Mouse (Mus musculus): ENCODE measurements around the gene Zmiz1.

The Zmiz1 gene

DNA sequence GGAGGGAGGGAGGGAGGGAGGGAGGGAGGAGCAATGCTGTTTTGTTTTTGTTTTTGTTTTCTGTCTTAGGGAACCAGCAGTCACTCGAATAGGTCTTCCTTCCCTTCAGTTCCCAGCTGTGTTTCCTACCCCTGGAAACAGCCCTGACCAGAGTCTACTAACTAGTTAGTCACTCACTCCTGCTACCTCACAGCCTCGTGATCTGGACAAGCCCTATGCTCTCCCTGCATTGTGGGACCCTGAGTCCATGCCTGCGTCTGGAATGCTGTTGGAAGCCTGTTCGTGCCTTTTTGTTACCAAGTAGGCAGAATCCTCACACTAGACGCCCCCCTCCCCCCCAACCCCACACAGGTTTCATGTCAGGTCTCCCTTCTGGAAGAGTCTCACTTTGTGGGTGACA lies 15.0 kb downstream of the Zmiz1 start:
- DNase-seq = no peak

DNA sequence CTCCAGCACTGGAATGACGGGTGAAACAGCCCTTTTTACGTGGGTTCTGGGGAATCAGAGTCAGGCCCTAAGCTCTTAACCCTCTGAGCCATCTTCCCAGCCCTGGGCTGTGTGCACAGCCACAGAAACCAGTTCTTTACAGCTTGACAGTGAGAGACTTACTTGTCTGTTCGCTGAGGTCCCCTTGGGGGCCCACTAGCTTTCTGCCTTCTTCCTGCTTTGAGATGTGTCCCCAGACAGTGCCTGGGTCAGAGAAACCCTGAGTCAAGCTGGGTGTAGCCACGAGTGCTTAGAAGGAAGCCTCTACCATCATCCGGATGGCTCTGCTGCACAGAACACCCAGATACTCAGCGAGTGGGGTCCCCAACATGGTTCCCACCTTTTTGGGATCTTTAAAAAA lies 15.7 kb downstream of the Zmiz1 start:
- peak; percentile 44 to 47 for DNase-seq

DNA sequence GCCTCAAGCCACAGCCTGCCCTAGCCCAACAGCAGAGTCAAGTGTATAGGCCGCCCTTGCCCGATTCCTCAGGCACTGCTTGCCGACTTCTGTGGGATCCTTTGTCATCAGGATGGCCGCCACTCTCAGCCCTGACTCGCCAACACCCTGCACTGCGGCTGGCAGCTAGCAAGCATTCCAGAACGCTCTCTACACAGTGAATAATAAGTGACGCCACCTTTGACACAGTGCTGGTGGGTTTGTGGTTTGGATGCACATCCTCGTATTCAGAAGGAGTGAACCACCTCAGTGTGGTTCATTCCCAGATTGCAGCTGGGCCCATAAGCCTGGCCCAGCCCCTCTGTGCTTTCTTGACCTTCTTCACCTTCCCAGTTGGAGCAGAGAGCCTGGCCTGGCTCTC lies 17.1 kb downstream of the Zmiz1 start:
- no peak for DNase-seq

DNA sequence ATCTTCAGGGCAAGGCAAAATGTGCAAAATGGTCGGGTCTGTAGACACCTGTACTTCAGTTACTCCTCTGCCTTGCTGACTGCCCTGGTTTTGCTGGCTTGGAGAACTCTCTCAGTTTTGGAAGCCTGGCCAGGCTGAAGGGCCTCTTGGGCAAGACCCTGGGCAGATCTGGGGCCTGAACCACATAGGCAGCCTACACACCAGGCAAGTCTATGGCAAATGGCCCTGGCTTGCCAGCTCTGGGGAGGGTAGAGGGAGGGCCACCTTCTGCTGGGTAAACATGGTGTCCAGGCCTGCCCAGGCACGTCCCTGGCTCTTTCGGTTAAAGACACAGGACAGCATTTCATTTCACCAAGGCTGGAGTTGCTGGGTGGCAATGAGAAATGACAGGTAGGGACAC lies 17.5 kb downstream of the Zmiz1 start:
- no peak for DNase-seq

DNA sequence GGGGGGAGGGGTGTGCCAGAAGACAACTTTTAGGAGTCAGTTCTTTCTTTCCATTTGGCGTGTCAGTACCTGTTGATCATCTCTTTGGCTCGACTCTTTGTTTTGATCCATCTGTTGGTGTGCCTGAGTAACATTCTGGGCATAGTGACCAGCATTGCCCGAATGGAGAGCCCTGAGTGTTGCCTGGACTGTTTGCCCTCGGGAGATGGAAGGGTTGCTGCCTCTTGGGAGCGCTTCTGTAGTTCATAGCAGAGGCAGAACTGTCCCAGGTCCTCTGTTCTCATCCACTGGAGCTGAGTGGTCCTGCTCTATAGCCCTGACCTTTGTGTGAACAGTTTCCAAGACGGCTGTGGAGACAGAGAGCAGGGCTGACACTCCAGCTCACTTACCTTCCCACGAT lies 18.3 kb downstream of the Zmiz1 start:
- no peak for DNase-seq

DNA sequence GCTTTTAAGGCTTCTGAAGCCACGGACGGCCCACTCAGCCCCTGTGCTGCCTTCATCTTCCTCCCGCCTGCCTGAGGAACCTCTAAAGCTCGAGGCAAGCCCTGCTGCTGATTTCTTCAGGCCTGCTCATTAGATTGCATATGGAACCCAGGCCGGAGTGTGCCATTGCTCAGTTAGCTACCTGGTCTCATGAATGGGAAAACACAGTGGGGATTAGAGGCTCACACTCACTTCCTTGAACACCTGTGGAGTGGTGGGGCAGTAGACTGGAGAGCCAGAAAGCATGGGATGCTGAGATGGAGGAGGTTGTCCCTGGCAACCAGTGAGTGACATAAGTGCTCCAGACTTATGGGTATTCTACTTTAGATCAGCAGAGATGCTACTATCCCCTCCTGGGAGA lies 19.3 kb downstream of the Zmiz1 start:
- DNase-seq = no peak

DNA sequence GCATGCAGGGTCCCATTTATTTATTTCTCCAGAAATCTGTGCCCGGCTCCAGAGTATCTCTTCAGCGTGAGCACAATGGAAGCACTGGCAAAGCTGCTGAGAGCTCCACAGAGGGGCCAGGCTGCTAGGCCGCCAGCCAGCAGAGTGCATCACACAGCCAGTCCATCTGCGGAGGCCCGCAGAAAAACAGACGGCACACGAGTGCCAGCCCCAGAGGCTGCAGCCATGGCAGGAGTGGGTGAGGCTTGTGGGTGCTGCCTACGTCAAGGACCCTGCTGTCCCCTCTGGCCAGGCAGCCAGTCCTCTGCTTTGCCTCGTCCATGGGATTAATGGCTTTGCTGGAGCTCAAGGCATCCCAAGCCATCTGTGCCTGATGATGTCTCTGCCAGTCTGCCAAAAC lies 19.8 kb downstream of the Zmiz1 start:
- DNase-seq = no peak

DNA sequence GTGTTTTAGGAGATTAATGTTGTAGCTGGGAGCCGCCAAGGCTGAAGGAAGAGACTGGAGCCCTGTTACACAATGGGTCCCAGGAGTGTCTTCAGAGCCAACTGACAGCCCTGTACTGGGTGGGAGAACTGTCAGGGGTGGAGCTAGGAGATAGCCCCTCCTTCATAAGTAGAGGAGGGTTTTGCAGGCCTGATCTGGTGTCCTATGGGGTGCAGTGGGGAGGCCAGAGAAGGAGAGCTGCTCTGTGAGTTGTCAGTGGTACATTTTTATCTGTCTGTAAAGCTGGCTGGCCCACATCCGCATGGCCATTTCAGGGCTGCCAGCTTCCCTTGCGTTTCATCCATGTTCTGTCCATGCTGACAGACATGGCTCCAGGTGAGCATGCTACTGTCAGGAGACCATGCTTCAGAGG lies 20.9 kb downstream of the Zmiz1 start:
- no peak for DNase-seq

DNA sequence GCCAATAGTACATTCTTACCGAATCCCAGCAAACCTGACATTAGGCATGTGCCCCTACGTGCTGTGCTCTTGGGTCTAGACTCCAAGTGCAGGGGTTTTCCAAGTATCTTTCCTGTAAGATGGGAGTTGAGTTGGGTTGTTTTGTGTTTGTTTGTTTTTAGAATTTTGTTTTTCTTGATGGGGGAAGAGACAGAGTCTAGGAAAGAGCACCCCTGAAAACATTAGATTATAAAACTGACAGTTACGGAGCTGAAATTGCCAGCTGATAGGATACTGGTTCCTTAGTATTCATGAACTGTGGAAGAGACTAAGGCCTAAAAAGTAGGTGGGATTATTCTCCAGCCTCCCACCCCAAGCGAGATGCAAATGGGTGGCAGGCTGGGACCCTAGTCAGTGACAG lies 21.5 kb downstream of the Zmiz1 start:
- no peak for DNase-seq

DNA sequence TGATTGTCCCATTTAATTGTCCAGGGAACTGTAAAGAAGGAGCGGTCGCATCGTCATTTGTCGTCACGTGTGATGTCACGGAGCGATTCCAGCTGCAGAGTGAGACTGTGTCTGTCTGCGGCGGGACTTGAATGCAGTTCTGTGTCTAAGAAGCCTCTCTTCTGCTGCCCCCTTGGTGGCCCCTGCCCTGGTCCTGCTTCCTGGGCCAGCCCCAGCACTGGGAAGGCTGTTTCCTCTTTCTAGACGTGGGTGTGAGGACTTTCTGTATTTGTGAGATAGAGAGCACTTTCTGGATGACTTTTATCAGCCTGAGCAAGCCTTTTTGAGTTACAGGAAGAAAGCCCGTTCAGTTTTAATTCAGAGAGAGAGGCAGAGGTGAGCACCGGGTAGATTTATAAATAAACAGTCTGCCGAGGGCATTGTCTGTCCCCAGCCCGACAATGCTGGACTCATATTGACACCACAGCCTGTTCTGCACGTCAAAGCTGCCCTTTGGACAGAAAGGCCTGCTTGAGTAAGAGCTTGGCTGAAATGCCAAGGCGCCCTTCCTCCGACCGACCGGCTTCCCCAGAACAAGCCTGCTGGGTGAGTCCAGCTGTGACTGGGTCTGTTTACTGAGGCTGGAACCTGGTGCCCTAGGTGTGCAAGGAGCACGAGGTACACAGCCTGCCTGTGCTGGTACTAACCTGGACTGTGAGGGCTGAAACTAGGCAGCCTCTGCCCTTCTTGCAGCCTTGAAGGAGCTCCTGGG lies 22.1 kb downstream of the Zmiz1 start:
- peak; percentile 38 to 46 for DNase-seq

DNA sequence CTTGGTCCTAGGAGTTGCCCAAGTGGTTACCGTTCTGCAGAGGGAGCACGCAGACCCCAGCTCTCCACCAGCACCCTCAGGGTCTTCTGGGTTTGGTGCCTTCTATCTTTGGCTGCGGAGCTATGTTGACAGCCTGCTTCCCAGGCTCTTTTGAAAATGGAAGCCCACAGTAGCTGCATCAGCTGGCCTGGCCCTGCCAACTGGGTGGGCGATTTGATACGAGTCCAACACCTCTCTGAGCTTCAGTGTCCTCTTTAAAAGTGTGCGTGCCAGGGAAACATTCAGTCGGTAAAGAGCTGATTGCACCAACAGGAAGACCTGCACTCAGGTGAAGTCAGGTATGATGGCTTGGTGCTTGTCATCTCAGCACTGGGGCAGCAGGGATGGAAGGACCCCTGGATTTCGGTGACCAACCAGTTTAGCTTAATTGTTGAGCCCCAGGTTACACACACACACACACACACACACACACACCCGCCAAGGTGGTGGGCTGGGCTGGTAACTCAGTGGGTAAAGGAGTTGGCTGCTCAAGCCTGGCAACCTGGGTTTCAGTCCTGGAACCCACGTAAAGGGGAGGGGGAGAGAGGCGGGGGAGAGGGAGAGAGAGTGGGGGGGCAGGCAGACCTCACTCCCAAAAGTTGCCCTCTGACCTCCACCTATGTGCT lies 22.8 kb downstream of the Zmiz1 start:
- no peak for DNase-seq

DNA sequence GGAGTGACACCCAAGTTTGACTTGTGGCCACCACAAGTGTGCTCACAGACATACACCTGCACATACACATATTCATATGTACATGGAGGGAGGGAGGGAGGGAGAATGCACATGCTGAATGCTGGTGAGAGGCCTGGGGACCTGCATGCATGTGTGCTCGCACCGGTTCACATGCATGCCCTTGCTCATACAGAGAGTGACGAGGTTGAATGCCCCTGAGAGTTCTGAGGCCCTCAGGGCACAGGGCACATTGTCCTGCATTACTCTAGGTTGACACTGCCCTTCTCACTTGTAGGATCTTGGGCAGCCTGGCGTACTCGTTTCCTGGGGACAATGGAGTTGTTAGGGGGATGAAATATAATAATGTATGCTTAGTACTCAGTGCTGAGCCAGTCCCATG lies 23.4 kb downstream of the Zmiz1 start:
- no peak for DNase-seq

DNA sequence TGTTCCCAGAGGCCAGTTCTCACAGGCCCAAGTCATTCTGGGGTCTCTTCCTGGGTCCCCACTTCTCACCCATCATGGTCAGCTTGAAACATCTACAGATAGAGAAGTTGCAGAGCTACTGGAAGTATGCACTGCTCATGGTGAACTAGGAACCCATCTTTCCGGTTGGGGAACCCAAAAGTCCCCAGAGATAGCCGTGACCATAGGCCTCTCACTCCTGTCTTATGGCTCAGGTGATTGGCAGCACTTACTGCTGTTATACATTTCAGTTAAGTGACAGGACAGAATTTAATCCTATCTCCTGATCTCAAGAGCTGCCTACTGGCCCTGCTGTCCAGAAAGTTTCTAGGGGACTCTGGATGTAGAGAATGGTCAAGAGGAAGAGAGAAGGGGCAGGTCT lies 24.3 kb downstream of the Zmiz1 start:
- peak; percentile 38 to 49 for DNase-seq

DNA sequence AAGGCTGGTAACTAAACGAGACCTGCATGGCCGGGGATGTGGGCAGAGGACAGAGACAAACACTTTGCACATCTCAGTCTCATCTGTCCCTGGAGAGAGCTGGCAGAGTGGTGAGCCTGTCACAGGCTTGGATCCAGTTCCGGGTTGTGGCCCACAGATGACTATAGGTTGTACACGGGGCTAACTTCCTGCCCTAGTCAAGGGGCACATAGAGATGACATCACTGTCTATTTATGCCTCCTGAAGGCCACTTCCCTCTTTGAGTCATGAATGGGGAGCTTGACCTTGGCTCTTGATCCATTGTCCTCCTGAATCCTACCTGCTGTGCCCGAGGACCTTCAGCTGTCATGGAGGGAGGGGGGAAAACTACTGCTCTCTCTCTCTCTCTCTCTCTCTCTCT lies 25.1 kb downstream of the Zmiz1 start:
- DNase-seq = peak; percentile 66 to 74

DNA sequence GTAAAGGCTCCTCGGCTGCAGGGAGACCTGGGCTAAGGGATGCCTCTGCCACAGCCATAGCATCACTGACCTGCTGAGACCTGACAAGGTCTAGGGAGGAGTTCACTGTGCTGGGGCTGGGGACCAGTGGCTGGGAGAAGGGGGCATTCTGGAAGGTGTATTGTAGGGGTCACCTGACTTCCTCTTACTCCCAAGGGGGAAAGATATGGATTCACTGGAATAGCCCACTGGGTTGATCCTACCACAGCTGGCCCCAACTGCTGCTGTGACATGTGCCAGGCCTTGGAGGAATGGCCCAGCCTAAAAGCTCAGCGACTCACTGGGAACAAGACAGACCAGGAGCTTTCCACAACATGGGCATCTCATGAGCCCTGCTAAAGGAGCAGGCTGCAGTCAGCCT lies 27.2 kb downstream of the Zmiz1 start:
- no peak for DNase-seq

DNA sequence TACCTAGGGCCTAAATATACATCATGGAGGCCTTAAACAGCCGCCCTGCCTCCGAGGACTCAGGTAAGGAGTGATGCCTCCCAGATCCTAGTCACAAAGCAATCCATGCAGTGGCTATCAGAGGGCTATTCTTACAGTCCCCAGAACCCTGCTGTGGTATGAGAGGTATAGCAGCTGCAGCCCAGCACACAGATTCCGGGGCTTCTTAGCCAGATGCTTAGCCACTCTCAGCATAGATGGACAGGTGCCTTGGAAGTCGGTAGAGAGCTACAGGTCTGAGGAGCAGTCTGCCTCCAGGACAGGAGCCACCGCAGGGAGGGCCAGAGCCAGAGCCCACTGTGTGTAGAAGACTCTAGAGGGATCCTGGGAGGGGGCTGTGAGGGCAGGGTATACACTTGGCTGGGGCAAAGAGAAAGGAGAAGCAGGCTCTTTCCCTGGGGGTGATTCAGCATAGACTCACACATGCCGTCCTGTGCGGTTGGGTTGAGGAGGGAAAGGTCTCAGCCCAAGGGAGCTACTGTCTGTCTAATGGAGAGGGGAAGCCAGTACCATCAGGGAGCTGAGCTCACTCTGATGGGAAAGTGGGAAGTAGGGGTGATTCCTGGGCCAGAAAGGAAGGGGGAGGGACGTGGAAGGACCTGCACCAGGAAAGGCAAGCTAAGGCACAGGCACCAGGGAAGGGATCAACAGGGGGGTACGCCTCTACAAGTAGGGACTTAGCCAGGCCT lies 27.9 kb downstream of the Zmiz1 start:
- DNase-seq = peak; percentile 23 to 34

DNA sequence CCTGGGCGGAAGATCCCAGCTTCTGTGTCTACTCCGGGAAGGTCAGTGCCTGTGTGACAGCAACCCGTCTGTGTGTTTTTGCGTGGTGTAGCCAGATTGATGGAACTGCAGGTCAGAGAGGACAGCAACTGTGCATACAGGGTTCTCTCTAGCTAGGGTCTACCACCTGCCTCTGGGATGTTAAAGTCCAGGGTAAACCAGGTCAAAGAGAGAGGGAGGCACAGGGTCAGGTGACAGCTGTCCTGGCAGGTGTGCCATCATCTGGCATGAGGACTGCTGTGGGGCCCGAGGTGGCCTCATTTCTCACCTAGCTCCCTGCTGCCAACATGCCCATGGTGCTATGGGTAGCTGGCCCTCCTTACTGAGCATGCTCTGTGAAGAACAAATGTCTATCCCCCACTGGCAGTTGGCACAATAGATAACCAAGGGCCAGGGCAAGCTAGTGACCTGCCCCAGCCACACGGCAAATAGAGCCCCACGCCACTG lies 28.5 kb downstream of the Zmiz1 start:
- DNase-seq = peak in 1 of 2 experiments; percentile 23

DNA sequence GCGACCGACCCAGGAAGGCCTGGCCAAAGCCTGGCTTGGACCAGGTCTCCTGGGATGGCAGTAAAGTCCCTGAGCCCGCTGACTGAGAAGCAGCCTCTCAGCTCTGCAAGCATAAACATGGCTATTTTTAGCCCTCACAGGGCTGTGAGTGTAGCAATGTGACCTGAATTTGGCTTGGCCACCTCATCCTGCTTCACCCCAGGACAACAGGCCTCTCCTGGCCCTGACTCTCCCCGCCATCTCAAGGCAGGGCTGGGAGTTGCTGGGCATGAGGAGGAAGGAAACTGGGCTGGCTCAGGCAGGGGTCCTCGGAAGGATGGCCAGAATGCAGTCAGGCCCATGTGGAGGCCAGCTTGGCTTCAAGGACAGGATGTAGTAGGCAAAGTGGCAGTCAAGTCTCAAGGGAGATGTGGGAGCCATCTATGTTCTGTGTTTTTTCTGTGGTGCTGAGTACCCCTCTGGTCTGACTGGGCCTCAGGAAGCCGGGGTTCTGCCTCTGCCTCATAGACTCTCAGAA lies 29.2 kb downstream of the Zmiz1 start:
- DNase-seq = peak; percentile 69

DNA sequence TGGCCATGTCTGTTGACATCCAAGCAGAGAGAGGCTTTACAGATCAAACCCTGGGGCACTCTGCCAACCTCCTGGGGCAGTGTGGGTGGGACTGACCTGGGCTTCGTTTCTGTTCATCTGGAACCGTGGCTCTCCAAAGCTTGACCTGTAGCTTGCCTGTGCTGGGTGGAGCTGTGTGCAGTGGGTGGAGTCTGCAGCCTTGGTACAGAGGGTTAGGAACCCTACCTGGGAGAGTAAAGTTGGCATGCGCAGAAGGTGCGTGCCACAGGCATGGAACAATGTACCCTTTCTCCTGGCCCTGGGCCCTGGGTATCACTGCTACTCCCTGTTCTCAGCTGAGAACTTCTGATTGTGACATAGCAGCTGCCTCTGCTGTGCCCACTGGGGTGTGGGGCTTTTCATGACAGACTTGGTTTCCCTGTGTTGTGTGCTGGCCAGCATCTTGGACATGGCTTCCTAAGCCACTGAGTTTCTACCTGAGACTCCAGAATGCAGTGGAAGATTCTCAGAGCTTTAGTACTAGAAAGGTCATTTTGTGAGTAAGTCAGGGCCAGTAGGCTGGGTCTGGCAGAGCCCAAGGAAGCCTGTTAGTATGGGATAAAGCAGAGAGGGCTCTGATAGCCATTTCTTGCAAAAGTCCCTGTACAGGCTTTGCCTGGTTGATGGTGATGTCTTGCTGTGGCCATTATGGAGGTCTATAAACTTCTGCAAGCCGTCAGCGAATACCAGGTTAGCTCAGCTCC lies 30.5 kb downstream of the Zmiz1 start:
- DNase-seq = no peak

DNA sequence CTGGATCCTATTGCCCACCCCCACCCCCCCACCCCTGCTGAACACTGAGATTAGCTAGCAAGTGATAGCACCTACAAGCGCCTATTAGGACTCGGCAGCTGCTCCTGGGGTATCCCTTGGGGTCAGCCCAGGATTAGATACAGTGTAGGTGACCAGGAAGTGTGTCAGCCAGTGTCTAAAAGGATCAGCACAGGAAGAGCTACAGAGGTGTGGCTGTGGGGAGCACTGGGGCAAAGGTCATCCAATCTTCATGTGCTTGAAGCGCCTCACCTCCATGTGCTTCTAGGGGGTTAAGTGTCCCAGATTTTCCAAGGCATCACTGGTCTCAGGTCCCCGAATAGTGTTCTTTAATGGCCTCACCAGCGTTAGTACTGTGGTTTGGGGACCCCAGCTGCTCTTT lies 33.0 kb downstream of the Zmiz1 start:
- DNase-seq = no peak

DNA sequence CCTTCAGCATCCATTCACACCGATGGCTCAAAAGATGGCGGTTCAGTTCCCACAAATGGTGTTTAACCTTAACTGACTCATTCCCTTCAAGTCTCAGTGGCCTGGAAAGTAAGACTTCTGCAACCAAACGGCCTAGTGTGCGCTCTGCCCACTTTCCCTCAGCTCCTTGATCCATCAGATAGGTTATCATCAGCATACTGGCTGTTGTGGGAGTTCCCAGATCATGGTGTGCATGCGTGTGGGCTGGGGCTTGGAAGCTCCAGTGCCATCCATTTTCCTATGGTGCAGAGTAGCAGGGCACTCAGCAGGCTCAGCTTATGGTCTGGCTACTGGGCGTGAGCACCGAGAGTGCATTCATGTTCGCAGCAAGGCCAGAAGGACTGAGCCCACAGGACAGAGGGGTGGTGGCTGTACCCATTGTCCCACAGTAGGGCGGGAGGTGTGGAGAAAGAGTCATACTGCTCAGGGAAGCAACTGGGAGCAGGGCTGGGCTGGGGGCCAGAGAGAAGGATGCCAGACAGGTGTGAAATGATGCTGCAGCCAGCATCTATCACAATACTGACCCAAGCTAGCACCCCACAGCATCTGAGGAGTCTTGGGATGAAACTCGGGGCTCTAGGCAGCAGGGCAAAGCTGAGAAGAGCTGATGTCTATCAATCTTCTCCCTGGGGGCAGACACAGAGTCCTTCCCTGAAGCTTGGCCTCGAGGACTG lies 33.7 kb downstream of the Zmiz1 start:
- no peak for DNase-seq
